Mouse (Mus musculus): ENCODE data around the gene Fsip1.

- TF ChIP-seq EP300 (IDR thresholded peaks at IDR 0.05; ENCODE audit: low read depth), result no peak
- TF ChIP-seq CTCF (IDR thresholded peaks at IDR 0.05; ENCODE audit: low read depth), result no peak
Observed at GRCm38 (mm10) chr2:118141651-118142050, 115.1 kb downstream of the Fsip1 start.

Data from liver, embryonic 14.5 days (tissue).